Mouse (Mus musculus) heart, postnatal 10 days (tissue): ENCODE data around the gene Akap17b. TPM values are rescaled to one million over a fixed set of nuclear protein-coding genes. Genes with fewer than 3 reads are reported as not detected.

Source experiments
- DNase-seq, 2 experiments: peaks; one replicate each; pipeline ENCODE4 v3.0.0; 2021
- intact Hi-C: fragments of 180-260 bp; cut with DNase I; formaldehyde crosslinking; loops from one replicate; pipeline ENCODE4 v1.15.1; 2025
- total RNA-seq, 2 experiments: library from RNA; stranded (reverse); gene quantifications; 2 replicates each; pipeline ENCODE4 v1.2.3; 2021

The Akap17b gene
- total RNA-seq, 2 experiments from 2014 or later, result 1.8 to 2.5 TPM

DNA sequence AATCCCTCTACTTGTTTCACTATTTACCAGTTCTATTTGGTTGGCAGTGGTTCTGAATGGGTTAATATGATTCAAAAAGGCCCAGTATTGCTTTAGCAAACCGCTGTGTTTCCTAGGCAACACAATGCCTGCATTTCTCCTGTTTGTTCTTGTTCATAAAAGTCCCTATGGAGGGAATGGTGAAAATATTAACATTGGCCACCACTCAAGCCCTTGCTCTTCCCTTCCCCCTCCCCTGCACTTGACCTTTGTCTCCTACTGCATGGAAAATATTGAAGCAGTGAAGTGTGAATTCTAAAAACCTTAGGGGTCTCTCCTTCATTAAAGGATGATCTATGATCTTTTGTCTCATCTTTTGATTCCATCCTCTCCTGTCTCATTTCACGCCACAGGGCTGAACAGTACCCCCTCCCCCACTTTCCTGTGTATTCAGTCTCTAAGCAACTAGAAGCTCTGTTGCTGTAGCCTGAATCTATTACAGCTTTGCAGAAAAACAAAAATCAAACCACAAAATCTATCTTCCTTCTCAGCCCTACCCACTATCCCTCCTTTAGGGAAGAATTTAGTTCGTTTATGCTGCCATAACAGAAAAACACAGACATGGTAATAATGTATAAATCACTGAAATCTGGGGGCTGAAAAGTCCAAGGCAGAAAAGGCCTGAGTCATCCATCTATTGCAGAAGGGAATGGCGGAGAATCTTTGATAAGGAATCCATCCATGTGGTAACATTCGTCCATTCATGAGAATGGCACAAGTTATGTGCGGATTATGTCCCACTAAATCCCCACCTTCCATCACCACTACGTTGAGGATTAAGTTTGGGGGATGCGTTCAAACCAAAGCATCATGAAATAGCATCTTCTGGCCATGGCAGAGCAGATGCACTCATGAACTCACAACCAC lies 57.6 kb downstream of the Akap17b start:
- peak in 1 of 2 experiments; percentile 4 for DNase-seq
- intact Hi-C loops, result no loop called here

DNA sequence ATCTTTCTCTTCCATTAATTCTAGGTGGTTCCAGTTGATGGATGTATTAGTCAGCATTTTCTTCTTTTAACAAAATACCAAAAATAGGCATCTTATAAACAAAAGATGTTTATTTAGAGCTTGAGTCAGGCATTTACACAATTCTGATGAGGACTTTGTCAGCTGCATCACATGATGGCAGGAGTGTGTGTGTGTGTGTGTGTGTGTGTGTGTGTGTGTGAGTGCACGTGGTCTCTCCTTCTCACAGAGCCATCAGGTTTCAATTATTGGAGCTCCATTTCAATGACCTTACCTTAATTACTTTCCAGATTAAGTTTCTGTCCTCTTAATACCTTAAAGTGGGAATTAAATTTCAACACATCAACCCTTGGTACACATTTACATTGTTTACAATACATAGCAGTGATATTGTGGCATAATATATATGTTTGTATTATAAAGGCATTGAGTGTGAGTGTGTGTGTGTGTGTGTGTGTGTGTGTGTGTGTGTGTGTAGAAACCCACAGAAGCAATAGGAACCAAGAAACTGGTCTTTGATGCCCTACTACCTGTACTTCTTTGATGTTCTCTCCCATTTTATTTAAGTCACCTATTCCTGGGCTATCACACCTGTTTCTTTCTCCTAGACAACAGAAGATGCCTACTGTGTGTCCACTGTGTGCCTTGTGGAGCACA lies 58.4 kb downstream of the Akap17b start:
- intact Hi-C loops, result no loop called here
- no peak for DNase-seq

DNA sequence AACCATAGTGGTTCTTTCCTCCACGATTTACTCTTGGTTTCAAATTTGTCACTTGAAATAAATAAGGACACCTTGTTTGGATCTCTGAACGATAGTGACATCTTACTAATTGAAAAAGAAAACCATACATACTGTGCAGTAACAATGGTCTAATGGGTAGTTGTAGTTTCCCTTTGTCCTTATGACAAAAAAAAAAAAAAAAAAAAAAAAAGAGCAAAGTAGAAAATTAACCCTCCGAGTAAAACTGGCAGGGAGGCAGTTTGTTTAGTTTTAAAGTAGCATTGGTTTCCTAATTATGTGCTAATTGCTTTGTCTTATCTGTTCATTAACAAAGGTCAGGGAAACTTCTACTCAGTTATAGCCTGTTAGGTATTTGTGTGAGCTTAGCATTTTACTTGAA lies 83.1 kb downstream of the Akap17b start:
- DNase-seq, result no peak
- intact Hi-C loops, result no loop called here

DNA sequence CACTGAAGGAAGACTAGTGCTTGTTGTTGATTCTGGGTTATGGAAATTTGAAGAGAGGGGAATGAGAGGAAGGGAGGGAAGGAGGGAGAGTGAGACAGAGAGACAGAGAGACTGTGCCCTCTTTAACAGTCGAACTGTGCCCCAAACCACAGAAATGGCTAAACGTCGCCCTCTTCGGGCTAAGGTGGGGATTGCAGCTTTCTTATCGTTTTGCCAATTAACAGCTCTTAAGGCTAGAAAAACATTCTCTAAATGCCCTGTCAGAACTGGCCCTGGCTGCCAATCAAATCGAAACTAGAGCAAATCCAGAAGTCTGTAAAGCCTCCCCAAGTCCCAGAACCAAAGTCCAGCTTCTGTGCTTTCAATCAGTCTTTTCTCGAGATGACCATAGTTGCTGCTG lies 83.5 kb downstream of the Akap17b start:
- DNase-seq, result peak; percentile 70 to 82
- intact Hi-C loops, result loop anchor here (1.0 to 2.0 kb wide), 2 partner anchors 27 to 55 kb away; no protein-coding TSS in a partner anchor

DNA sequence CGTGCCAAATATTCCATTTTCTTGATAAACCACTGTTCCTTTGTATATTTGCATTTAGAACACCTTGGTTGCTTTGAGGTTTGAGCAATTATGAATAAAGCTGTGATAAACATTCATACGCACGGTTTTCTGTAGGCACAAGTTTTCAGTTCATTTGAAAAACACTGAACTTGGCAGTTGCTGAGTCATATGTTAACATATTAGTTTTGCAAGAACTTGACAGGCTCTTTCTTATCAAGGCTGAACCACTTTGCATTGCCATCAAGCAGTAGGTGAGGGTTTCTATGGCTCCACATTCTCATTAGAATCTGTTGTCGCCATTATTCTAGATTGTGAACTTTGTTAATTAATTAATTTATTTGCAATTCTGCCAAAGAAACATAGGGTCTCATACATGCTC lies 85.0 kb downstream of the Akap17b start:
- intact Hi-C loops, result loop anchor here (2.0 kb wide), 1 partner anchor 53 kb away; no protein-coding TSS in a partner anchor
- DNase-seq, result no peak

Other genes starting within 250 kb of the Akap17b start
- not detected for gene Gm6268, start 244.1 kb downstream of the Akap17b start, total RNA-seq
- gene Gm14569, start 153.6 kb downstream of the Akap17b start, total RNA-seq, result not detected
- gene Pgrmc1, start 47.2 kb downstream of the Akap17b start, total RNA-seq, result 10 to 100 TPM; 39.5 TPM
- gene Slc25a43, start 98.3 kb upstream of the Akap17b start, total RNA-seq, result under 1 TPM; 0.30 to 0.60 TPM
- gene Slc25a5, start 150.3 kb upstream of the Akap17b start, total RNA-seq, result 100 to 1,000 TPM; 708 to 807 TPM
- 10 to 100 TPM; 74.7 to 76.4 TPM for gene Ube2a, start 228.5 kb upstream of the Akap17b start, total RNA-seq
- gene C330007P06Rik, start 228.7 kb upstream of the Akap17b start, total RNA-seq, result 10 to 100 TPM; 19.2 to 22.3 TPM